Mouse (Mus musculus) liver, adult 2 months (tissue): Measurements from ENCODE around the gene Cers5.

Experiments
- CTCF ChIP-seq: fragments of 200-500 bp; IDR thresholded peaks from 2 replicates; pipeline ENCODE4 v1.5.1; 2011; ENCODE audit warnings: low read depth, low read length, control low read depth
- POLR2A ChIP-seq: fragments of 200-500 bp; IDR thresholded peaks from 2 replicates; pipeline ENCODE4 v1.6.1; 2011; ENCODE audit warnings: low read length, control low read depth; ENCODE audit not compliant: insufficient read depth; ENCODE audit errors: extremely low read depth

GRCm38 (mm10) chr15:99767467-99767866 is 5.2 kb downstream of the Cers5 start:
- no peak for TF ChIP-seq POLR2A
- no peak for TF ChIP-seq CTCF
